Mouse (Mus musculus): ENCODE results near the gene Olfr643. TPM values are rescaled to one million over a fixed set of nuclear protein-coding genes. Genes with fewer than 3 reads are reported as not detected.

The Olfr643 gene
- polyA plus RNA-seq, 1 experiment from 2014 or later: not detected

GRCm38 (mm10) chr7:104035145-104035544 is 102.1 kb downstream of the Olfr643 start, which contains the start of gene Olfr641:
Gene Olfr641, plus strand, starts transcription at chr7:104035445.
- Histone ChIP-seq H3K9me3 (ENCODE audit: control insufficient read depth, low read length) (no peaks in the 10 kb centered on the region), H3K9ac (replicated peaks; ENCODE audit: low read length) (no peak within 1 kb of the TSS), H3K27ac (replicated peaks; ENCODE audit: low read depth, low read length) (no peak within 1 kb of the TSS), H3K27me3 (ENCODE audit: control insufficient read depth, insufficient read depth, low read length) (no peaks in the 10 kb centered on the region), H3K36me3 (ENCODE audit: control insufficient read depth, insufficient read depth, low read length) (no peaks in the 10 kb centered on the region), H3K4me3 (replicated peaks; ENCODE audit: low read depth, low read length) (no peak within 1 kb of the TSS), H3K4me2 (ENCODE audit: low read length) (no peak within 1 kb of the TSS), H3K4me1 (ENCODE audit: control insufficient read depth, insufficient read depth, low read length) (no peaks in the 10 kb centered on the region)
- ATAC-seq (ENCODE audit: low FRiP score, low TSS enrichment): no peak
- DNase-seq: no peak
- 76% methylated on average over 1 of the region's 1 CpGs for WGBS

GRCm38 (mm10) chr7:104026978-104027377 is 110.2 kb downstream of the Olfr643 start:
- DNase-seq: no peak
- Histone ChIP-seq H3K4me3 (replicated peaks; ENCODE audit: low read depth, low read length) (no peak overlapping the region), H3K27me3 (ENCODE audit: control insufficient read depth, insufficient read depth, low read length) (no peaks in the 10 kb centered on the region), H3K27ac (replicated peaks; ENCODE audit: low read depth, low read length) (no peak overlapping the region), H3K4me1 (ENCODE audit: control insufficient read depth, insufficient read depth, low read length) (no peaks in the 10 kb centered on the region), H3K9me3 (ENCODE audit: control insufficient read depth, low read length) (no peaks in the 10 kb centered on the region), H3K36me3 (ENCODE audit: control insufficient read depth, insufficient read depth, low read length) (no peaks in the 10 kb centered on the region), H3K9ac (replicated peaks; ENCODE audit: low read length) (no peak overlapping the region), H3K4me2 (ENCODE audit: low read length) (no peak overlapping the region)
- 83% methylated on average over 3 of the region's 3 CpGs for WGBS
- no peak for ATAC-seq (ENCODE audit: low FRiP score, low TSS enrichment)

GRCm38 (mm10) chr7:104025473-104025872 is 111.7 kb downstream of the Olfr643 start, which contains the start of gene Olfr640:
Gene Olfr640, minus strand, starts transcription at chr7:104025573.
- Histone ChIP-seq H3K4me2 (ENCODE audit: low read length) (no peak within 1 kb of the TSS), H3K27me3 (ENCODE audit: control insufficient read depth, insufficient read depth, low read length) (no peaks in the 10 kb centered on the region), H3K9ac (replicated peaks; ENCODE audit: low read length) (no peak within 1 kb of the TSS), H3K4me3 (replicated peaks; ENCODE audit: low read depth, low read length) (no peak within 1 kb of the TSS), H3K27ac (replicated peaks; ENCODE audit: low read depth, low read length) (no peak within 1 kb of the TSS), H3K36me3 (ENCODE audit: control insufficient read depth, insufficient read depth, low read length) (no peaks in the 10 kb centered on the region), H3K4me1 (ENCODE audit: control insufficient read depth, insufficient read depth, low read length) (no peaks in the 10 kb centered on the region), H3K9me3 (ENCODE audit: control insufficient read depth, low read length) (no peaks in the 10 kb centered on the region)
- DNase-seq (no peak), ATAC-seq (ENCODE audit: low FRiP score, low TSS enrichment) (no peak)
- WGBS: 85% methylated on average over 6 of the region's 6 CpGs

GRCm38 (mm10) chr7:104021651-104022050 is 115.6 kb downstream of the Olfr643 start:
- ATAC-seq (ENCODE audit: low FRiP score, low TSS enrichment) (no peak), DNase-seq (no peak)
- Histone ChIP-seq H3K4me2 (ENCODE audit: low read length) (no peak overlapping the region), H3K27me3 (ENCODE audit: control insufficient read depth, insufficient read depth, low read length) (no peaks in the 10 kb centered on the region), H3K27ac (replicated peaks; ENCODE audit: low read depth, low read length) (no peak overlapping the region), H3K4me3 (replicated peaks; ENCODE audit: low read depth, low read length) (no peak overlapping the region), H3K9ac (replicated peaks; ENCODE audit: low read length) (no peak overlapping the region), H3K9me3 (ENCODE audit: control insufficient read depth, low read length) (no peaks in the 10 kb centered on the region), H3K4me1 (ENCODE audit: control insufficient read depth, insufficient read depth, low read length) (no peaks in the 10 kb centered on the region), H3K36me3 (ENCODE audit: control insufficient read depth, insufficient read depth, low read length) (no peaks in the 10 kb centered on the region)
- 94% methylated on average over 6 of the region's 6 CpGs for WGBS

GRCm38 (mm10) chr7:104018953-104019352 is 118.3 kb downstream of the Olfr643 start:
- no peaks in the 10 kb centered on the region for H3K4me1 ChIP-seq (ENCODE audit: control insufficient read depth, insufficient read depth, low read length)
- H3K9ac ChIP-seq (replicated peaks; ENCODE audit: low read length): no peak overlapping the region
- H3K4me3 ChIP-seq (replicated peaks; ENCODE audit: low read depth, low read length): no peak overlapping the region
- H3K9me3 ChIP-seq (ENCODE audit: control insufficient read depth, low read length): no peaks in the 10 kb centered on the region
- no peaks in the 10 kb centered on the region for H3K36me3 ChIP-seq (ENCODE audit: control insufficient read depth, insufficient read depth, low read length)
- 87% methylated on average over 1 of the region's 1 CpGs for WGBS
- no peak overlapping the region for H3K4me2 ChIP-seq (ENCODE audit: low read length)
- H3K27me3 ChIP-seq (ENCODE audit: control insufficient read depth, insufficient read depth, low read length): no peaks in the 10 kb centered on the region
- no peak overlapping the region for H3K27ac ChIP-seq (replicated peaks; ENCODE audit: low read depth, low read length)
- DNase-seq (no peak), ATAC-seq (ENCODE audit: low FRiP score, low TSS enrichment) (no peak)

- no peak for DNase-seq
- H3K36me3 ChIP-seq (ENCODE audit: control insufficient read depth, insufficient read depth, low read length): no peaks in the 10 kb centered on the region
- no peaks in the 10 kb centered on the region for H3K27me3 ChIP-seq (ENCODE audit: control insufficient read depth, insufficient read depth, low read length)
- H3K27ac ChIP-seq (replicated peaks; ENCODE audit: low read depth, low read length): no peak within 1 kb of the TSS
- no peaks in the 10 kb centered on the region for H3K9me3 ChIP-seq (ENCODE audit: control insufficient read depth, low read length)
- no peaks in the 10 kb centered on the region for H3K4me1 ChIP-seq (ENCODE audit: control insufficient read depth, insufficient read depth, low read length)
- no peak within 1 kb of the TSS for H3K9ac ChIP-seq (replicated peaks; ENCODE audit: low read length)
- no peak within 1 kb of the TSS for H3K4me2 ChIP-seq (ENCODE audit: low read length)
- ATAC-seq (ENCODE audit: low FRiP score, low TSS enrichment): no peak
- no peak within 1 kb of the TSS for H3K4me3 ChIP-seq (replicated peaks; ENCODE audit: low read depth, low read length)
Observed at GRCm38 (mm10) chr7:104017203-104017602, 120.0 kb downstream of the Olfr643 start, which contains the start of gene Olfr639. Gene Olfr639, minus strand, starts transcription at chr7:104017303.

- DNase-seq: no peak
- Histone ChIP-seq H3K27me3 (ENCODE audit: control insufficient read depth, insufficient read depth, low read length) (no peaks in the 10 kb centered on the region), H3K9me3 (ENCODE audit: control insufficient read depth, low read length) (no peaks in the 10 kb centered on the region), H3K36me3 (ENCODE audit: control insufficient read depth, insufficient read depth, low read length) (no peaks in the 10 kb centered on the region), H3K4me2 (ENCODE audit: low read length) (no peak overlapping the region), H3K4me1 (ENCODE audit: control insufficient read depth, insufficient read depth, low read length) (no peaks in the 10 kb centered on the region), H3K9ac (replicated peaks; ENCODE audit: low read length) (no peak overlapping the region), H3K4me3 (replicated peaks; ENCODE audit: low read depth, low read length) (no peak overlapping the region), H3K27ac (replicated peaks; ENCODE audit: low read depth, low read length) (no peak overlapping the region)
- no peak for ATAC-seq (ENCODE audit: low FRiP score, low TSS enrichment)
Observed at GRCm38 (mm10) chr7:103999124-103999523, 138.1 kb downstream of the Olfr643 start.

GRCm38 (mm10) chr7:103998446-103998845 is 138.8 kb downstream of the Olfr643 start, which contains the start of gene Olfr638:
Gene Olfr638, plus strand, starts transcription at chr7:103998746.
- H3K4me1 ChIP-seq (ENCODE audit: control insufficient read depth, insufficient read depth, low read length): no peaks in the 10 kb centered on the region
- no peak within 1 kb of the TSS for H3K4me3 ChIP-seq (replicated peaks; ENCODE audit: low read depth, low read length)
- no peaks in the 10 kb centered on the region for H3K27me3 ChIP-seq (ENCODE audit: control insufficient read depth, insufficient read depth, low read length)
- no peak within 1 kb of the TSS for H3K27ac ChIP-seq (replicated peaks; ENCODE audit: low read depth, low read length)
- no peak within 1 kb of the TSS for H3K4me2 ChIP-seq (ENCODE audit: low read length)
- no peak within 1 kb of the TSS for H3K9ac ChIP-seq (replicated peaks; ENCODE audit: low read length)
- no peaks in the 10 kb centered on the region for H3K9me3 ChIP-seq (ENCODE audit: control insufficient read depth, low read length)
- DNase-seq (no peak), ATAC-seq (ENCODE audit: low FRiP score, low TSS enrichment) (no peak)
- no peaks in the 10 kb centered on the region for H3K36me3 ChIP-seq (ENCODE audit: control insufficient read depth, insufficient read depth, low read length)

- ATAC-seq (ENCODE audit: low FRiP score, low TSS enrichment): no peak
- no peak for DNase-seq
- no peak overlapping the region for H3K9ac ChIP-seq (replicated peaks; ENCODE audit: low read length)
- H3K9me3 ChIP-seq (ENCODE audit: control insufficient read depth, low read length): no peaks in the 10 kb centered on the region
- no peak overlapping the region for H3K4me3 ChIP-seq (replicated peaks; ENCODE audit: low read depth, low read length)
- no peaks in the 10 kb centered on the region for H3K36me3 ChIP-seq (ENCODE audit: control insufficient read depth, insufficient read depth, low read length)
- WGBS: 69% methylated on average over 1 of the region's 1 CpGs
- H3K27me3 ChIP-seq (ENCODE audit: control insufficient read depth, insufficient read depth, low read length): no peaks in the 10 kb centered on the region
- no peak overlapping the region for H3K4me2 ChIP-seq (ENCODE audit: low read length)
- no peak overlapping the region for H3K27ac ChIP-seq (replicated peaks; ENCODE audit: low read depth, low read length)
- no peaks in the 10 kb centered on the region for H3K4me1 ChIP-seq (ENCODE audit: control insufficient read depth, insufficient read depth, low read length)
Observed at GRCm38 (mm10) chr7:103971782-103972181, 165.4 kb downstream of the Olfr643 start.
